Mouse (Mus musculus): ENCODE measurements around the gene Rmnd5a.

DNA sequence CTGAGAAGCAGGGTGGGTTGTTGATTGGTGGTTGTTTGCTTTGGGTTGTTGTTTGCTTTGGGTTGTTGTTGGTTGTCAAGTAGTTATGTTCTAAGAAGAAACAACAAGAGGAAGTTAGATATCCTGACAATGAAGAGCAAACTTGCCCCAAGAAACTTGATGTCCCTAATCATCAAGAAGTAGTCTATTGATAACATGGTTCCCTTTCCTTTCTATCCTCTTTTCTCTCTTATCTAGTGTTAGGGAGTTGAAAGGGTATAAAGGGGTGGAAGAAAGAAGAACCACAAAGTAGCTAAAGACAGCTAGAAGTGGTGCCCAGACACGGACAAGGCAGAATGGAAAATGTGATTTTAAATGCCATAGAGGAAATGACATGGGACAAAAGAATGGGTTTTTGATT lies 32.3 kb upstream of the Rmnd5a start:
- TF ChIP-seq MXI1 (IDR thresholded peaks at IDR 0.05; ENCODE audit: low read depth, low read length): no peak
- TF ChIP-seq RAD21 (IDR thresholded peaks at IDR 0.05; ENCODE audit: low read depth, low read length): no peak
- no peak for TF ChIP-seq MAFK (IDR thresholded peaks at IDR 0.05; ENCODE audit: insufficient replicate concordance, low read length)
- no peak for TF ChIP-seq BHLHE40 (IDR thresholded peaks at IDR 0.05; ENCODE audit: low read depth, low read length)
- TF ChIP-seq CTCF (conservative IDR thresholded peaks at IDR 0.05 in 1 of 2, IDR thresholded peaks at IDR 0.05 in 1 of 2; ENCODE audit: low read depth in 2 of 2, low read length in 2 of 2): no peak
